Mouse (Mus musculus): ENCODE results near the gene Ntn5. TPM values are rescaled to one million over a fixed set of nuclear protein-coding genes. Genes with fewer than 3 reads are reported as not detected.
A peak's percentile ranks its signal among the peaks of the same experiment; 100 is the strongest.

The Ntn5 gene
- polyA plus RNA-seq, 1 experiment from 2014 or later: 0.69 TPM

GRCm38 (mm10) chr7:45709677-45710355, 26.0 kb downstream of the Ntn5 start:
- no peak overlapping the region for H3K27ac ChIP-seq
- no peak overlapping the region for H3K9ac ChIP-seq
- 55% methylated on average over 14 of the region's 14 CpGs for WGBS
- no peaks in the 10 kb centered on the region for H3K9me3 ChIP-seq
- peaks cover 34% of the 10 kb centered on the region for H3K36me3 ChIP-seq
- H3K4me1 ChIP-seq: peaks cover 59% of the 10 kb centered on the region
- no peak overlapping the region for H3K4me3 ChIP-seq
- H3K4me2 ChIP-seq: no peak overlapping the region
- no peak for ATAC-seq (ENCODE audit: borderline replicate concordance, extremely low read depth, low FRiP score, low TSS enrichment)
- H3K27me3 ChIP-seq: no peaks in the 10 kb centered on the region

GRCm38 (mm10) chr7:45710477-45711191, 26.8 kb downstream of the Ntn5 start:
- WGBS: 90% methylated on average over 20 of the region's 20 CpGs
- Histone ChIP-seq H3K27ac (no peak overlapping the region), H3K4me2 (no peak overlapping the region), H3K4me3 (no peak overlapping the region), H3K27me3 (no peaks in the 10 kb centered on the region), H3K36me3 (peaks cover 34% of the 10 kb centered on the region), H3K4me1 (peaks cover 57% of the 10 kb centered on the region), H3K9ac (no peak overlapping the region), H3K9me3 (no peaks in the 10 kb centered on the region)
- ATAC-seq (ENCODE audit: borderline replicate concordance, extremely low read depth, low FRiP score, low TSS enrichment): no peak

DNA sequence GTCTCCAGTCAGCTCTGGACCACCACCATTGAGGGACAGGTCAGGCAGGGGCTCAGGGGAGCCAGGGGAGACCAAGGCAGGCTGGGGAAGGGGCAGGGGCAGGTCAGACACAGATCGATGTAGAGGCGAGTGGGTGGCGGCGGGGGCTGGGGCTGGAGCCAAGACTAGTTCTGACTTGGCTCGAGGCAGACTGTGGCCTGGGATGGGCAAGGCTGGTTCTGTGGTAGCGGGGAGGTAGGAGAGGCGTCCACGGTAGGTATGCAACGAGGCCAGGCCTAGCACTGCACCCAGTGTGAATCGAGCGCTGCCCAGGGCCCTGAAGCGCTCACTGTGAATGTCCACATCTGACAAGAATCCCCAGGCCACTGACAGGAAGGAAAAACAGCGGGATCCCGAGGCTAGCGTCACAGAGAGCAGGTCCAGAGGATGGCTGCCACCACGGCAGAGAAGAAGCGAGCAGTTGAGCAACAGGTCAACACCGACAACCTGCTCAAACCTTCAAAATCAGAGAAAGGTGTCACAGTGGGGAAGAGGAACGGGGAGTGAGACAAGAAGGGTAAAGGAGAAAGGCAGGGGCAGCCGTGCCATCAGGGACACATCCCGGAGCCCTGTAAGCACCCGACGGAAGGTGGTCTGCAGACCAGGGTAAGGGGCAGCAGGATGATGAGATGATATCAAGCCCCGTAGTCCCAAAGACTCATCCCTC, 27.6 kb downstream of the Ntn5 start:
- Histone ChIP-seq H3K4me2 (no peak overlapping the region), H3K4me3 (no peak overlapping the region), H3K27ac (no peak overlapping the region), H3K9ac (no peak overlapping the region), H3K27me3 (no peaks in the 10 kb centered on the region), H3K9me3 (no peaks in the 10 kb centered on the region), H3K4me1 (peaks cover 57% of the 10 kb centered on the region), H3K36me3 (peaks cover 34% of the 10 kb centered on the region)
- ATAC-seq (ENCODE audit: borderline replicate concordance, extremely low read depth, low FRiP score, low TSS enrichment): no peak
- 89% methylated on average over 24 of the region's 24 CpGs for WGBS

GRCm38 (mm10) chr7:45712022-45712757, 28.4 kb downstream of the Ntn5 start:
- H3K9me3 ChIP-seq: no peaks in the 10 kb centered on the region
- H3K4me1 ChIP-seq: peaks cover 58% of the 10 kb centered on the region

GRCm38 (mm10) chr7:45713396-45713795, 29.6 kb downstream of the Ntn5 start:
- Histone ChIP-seq H3K9ac (no peak overlapping the region), H3K4me3 (no peak overlapping the region), H3K4me2 (no peak overlapping the region), H3K27me3 (no peaks in the 10 kb centered on the region), H3K4me1 (peaks cover 46% of the 10 kb centered on the region), H3K27ac (no peak overlapping the region), H3K9me3 (no peaks in the 10 kb centered on the region), H3K36me3 (peaks cover 34% of the 10 kb centered on the region)
- no peak for ATAC-seq (ENCODE audit: borderline replicate concordance, extremely low read depth, low FRiP score, low TSS enrichment)
- WGBS: 90% methylated on average over 16 of the region's 16 CpGs

More at GRCm38 (mm10) chr7:45712022-45712757, 28.4 kb downstream of the Ntn5 start:
- H3K4me3 ChIP-seq: no peak overlapping the region
- WGBS: 82% methylated on average over 21 of the region's 21 CpGs
- no peaks in the 10 kb centered on the region for H3K27me3 ChIP-seq
- ATAC-seq (ENCODE audit: borderline replicate concordance, extremely low read depth, low FRiP score, low TSS enrichment): no peak
- no peak overlapping the region for H3K4me2 ChIP-seq
- H3K27ac ChIP-seq: no peak overlapping the region
- no peak overlapping the region for H3K9ac ChIP-seq
- H3K36me3 ChIP-seq: peaks cover 34% of the 10 kb centered on the region

DNA sequence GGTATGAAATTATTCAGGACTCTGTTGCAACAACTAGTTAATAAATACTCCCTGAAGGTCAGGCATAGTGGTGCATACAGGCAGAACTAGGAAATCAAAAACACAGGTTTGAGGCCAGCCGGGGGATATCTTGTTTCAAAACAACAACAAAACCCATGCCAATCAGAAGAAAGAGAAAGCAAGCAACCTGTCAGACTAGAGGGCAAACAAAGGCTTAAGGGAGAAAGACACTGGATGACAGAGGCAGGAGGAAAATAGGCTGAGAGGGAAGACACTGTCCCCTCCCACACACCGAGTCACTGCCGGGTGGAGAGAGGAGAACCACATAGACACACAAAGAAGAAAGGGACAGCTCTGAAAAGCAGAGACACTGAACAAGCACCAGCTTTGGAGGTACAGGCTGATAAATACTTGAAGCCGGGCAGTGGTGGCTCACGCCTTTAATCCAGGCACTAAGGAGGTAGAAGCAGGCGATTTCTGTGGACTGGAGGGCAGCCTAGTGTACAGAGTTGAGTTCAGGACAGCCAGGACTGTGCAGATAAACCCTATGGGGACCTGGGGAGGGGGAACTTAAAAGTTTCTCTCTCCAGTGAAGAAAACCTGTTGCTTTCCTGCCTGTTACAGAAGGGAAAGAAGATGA, 30.2 kb downstream of the Ntn5 start:
- H3K27me3 ChIP-seq: no peaks in the 10 kb centered on the region
- peak overlapping the region; percentile 86 for H3K4me2 ChIP-seq
- H3K36me3 ChIP-seq: peaks cover 34% of the 10 kb centered on the region
- peak overlapping the region; percentile 86 for H3K4me3 ChIP-seq
- peaks cover 43% of the 10 kb centered on the region for H3K4me1 ChIP-seq
- peak overlapping the region; percentile 76; the same call in 1 of the 2 replicates for H3K9ac ChIP-seq
- ATAC-seq (ENCODE audit: borderline replicate concordance, extremely low read depth, low FRiP score, low TSS enrichment): no peak
- peak overlapping the region; percentile 75; the same call in 1 of the 2 replicates for H3K27ac ChIP-seq
- 78% methylated on average over 6 of the region's 6 CpGs for WGBS
- H3K9me3 ChIP-seq: no peaks in the 10 kb centered on the region

DNA sequence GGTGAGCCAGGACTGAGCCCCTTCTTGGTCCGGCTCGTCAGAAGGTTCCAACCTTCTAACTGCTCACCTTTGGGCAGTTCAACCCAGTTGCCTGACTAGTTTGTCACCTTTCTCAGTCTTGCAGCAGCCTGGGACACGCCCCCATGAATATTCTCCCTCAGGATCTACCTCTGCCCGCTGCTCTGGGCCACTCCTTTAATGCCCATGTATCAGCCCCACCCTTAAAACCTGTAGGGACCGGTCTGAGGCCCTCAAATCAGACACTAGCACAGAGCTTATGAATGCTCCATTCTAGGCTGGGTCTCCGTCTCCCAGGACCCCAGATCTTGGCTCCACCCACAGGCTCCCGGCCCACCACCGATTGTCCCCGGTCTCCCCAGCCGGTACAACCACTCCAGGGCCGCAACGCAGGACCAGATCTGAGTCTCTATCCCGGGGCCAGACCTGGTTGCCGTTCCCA, 30.8 kb downstream of the Ntn5 start:
- H3K9ac ChIP-seq: peak overlapping the region; percentile 76
- H3K27ac ChIP-seq: peak overlapping the region; percentile 75
- peak; percentile 44 for ATAC-seq (ENCODE audit: borderline replicate concordance, extremely low read depth, low FRiP score, low TSS enrichment)
- H3K9me3 ChIP-seq: no peaks in the 10 kb centered on the region
- peaks cover 46% of the 10 kb centered on the region for H3K4me1 ChIP-seq
- peak overlapping the region; percentile 86 for H3K4me3 ChIP-seq
- 9% methylated on average over 14 of the region's 14 CpGs for WGBS
- no peaks in the 10 kb centered on the region for H3K27me3 ChIP-seq
- peaks cover 40% of the 10 kb centered on the region for H3K36me3 ChIP-seq
- H3K4me2 ChIP-seq: peak overlapping the region; percentile 86

- peak within 1 kb of the TSS; percentile 75 for H3K27ac ChIP-seq
- no peaks in the 10 kb centered on the region for H3K9me3 ChIP-seq
- peak; percentile 94 for ATAC-seq (ENCODE audit: borderline replicate concordance, extremely low read depth, low FRiP score, low TSS enrichment)
- peak within 1 kb of the TSS; percentile 76 for H3K9ac ChIP-seq
- 7% methylated on average over 34 of the region's 34 CpGs for WGBS
- H3K27me3 ChIP-seq: no peaks in the 10 kb centered on the region
- H3K4me1 ChIP-seq: peaks cover 51% of the 10 kb centered on the region
- H3K36me3 ChIP-seq: peaks cover 45% of the 10 kb centered on the region
- H3K4me2 ChIP-seq: peak within 1 kb of the TSS; percentile 86
- peak within 1 kb of the TSS; percentile 86 for H3K4me3 ChIP-seq
These were observed 31.4 kb downstream of the Ntn5 start, which contains the start of gene Rpl18 for GRCm38 (mm10) chr7:45715090-45715708. Rpl18 (plus strand) TSS chr7:45715457.

DNA sequence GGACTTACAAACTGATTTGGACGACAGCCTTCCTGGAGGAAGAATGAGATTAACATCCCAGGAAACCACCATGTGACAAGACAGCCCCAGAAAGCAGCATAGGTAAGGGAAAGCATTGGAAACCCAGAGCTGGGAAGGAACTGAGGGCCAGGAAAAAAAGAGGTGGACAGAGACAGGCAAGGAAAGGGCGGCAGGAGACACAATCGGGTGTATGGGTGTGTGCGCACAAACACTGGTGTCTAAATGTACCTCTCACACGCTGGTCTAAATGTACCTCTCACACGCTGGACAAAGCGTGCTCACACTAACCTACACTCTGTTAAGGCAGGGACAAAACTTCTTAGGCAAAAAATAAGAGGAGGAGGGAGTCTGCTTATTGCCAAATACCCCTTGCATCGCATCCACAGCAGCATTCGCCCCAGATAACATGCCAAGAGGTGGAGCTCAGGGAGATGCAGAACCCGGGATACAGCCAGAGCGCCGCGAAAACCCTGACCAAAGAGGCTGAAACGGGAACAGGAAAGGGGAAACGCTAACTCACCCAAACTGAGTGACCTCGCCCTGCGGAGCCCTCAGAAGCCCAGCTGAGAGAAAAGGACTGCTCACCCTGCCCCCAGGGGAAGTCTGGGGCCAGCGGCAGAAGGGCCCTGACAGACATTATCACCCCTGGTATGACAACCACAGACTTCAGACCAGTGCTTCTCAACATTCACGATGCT, 32.1 kb downstream of the Ntn5 start:
- ATAC-seq (ENCODE audit: borderline replicate concordance, extremely low read depth, low FRiP score, low TSS enrichment): no peak
- Histone ChIP-seq H3K4me2 (peak overlapping the region; percentile 86), H3K27me3 (no peaks in the 10 kb centered on the region), H3K9me3 (no peaks in the 10 kb centered on the region), H3K4me1 (peaks cover 58% of the 10 kb centered on the region), H3K27ac (peak overlapping the region; percentile 29; the same call in 1 of the 2 replicates), H3K36me3 (peaks cover 46% of the 10 kb centered on the region), H3K4me3 (peak overlapping the region; percentile 86), H3K9ac (peak overlapping the region; percentile 22; the same call in 1 of the 2 replicates)
- 76% methylated on average over 19 of the region's 19 CpGs for WGBS

DNA sequence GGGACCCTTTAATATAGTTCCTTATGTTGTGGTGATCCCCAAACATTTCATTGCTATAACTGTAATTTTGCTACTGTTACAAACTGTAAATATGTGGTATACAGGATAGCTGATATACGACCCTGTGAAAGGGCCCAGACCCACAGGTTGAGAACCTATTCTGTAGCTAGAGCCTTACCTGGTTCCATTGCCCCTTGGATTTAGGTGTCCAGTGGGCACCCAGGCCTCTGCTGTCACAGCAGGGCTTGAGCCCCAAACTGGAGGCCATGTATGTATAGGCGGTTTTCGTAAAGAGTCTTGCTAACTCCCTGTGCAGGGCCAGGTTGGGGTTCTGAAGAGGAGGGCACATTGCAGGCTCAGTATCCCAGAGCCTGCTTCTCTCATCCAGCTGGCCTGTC, 32.6 kb downstream of the Ntn5 start:
- 87% methylated on average over 3 of the region's 3 CpGs for WGBS
- ATAC-seq (ENCODE audit: borderline replicate concordance, extremely low read depth, low FRiP score, low TSS enrichment): no peak
- no peaks in the 10 kb centered on the region for H3K27me3 ChIP-seq
- no peaks in the 10 kb centered on the region for H3K9me3 ChIP-seq
- H3K36me3 ChIP-seq: peaks cover 46% of the 10 kb centered on the region
- no peak overlapping the region for H3K27ac ChIP-seq
- 0 out of 2 replicates have a peak overlapping the region, but pooled peaks have one; percentile 89 for H3K9ac ChIP-seq
- peak overlapping the region; percentile 86 for H3K4me3 ChIP-seq
- peak overlapping the region; percentile 86 for H3K4me2 ChIP-seq
- peaks cover 60% of the 10 kb centered on the region for H3K4me1 ChIP-seq
